Mouse (Mus musculus) duodenum, adult 2 months (tissue): ENCODE measurements around the gene Cacng8. TPM values are rescaled to one million over a fixed set of nuclear protein-coding genes. Genes with fewer than 3 reads are reported as not detected.

Source experiments
- polyA plus RNA-seq: library from polyadenylated mRNA; depleted of rRNA; stranded (reverse); fragments of >200 nt; gene quantifications from 2 replicates; pipeline ENCODE4 v1.2.3, GENCODE M21; 2012; ENCODE audit warnings: low replicate concordance; rRNA removed

The Cacng8 gene
- polyA plus RNA-seq = 0.44 and 0.89 TPM in 2 replicates

GRCm38 (mm10) chr7:3390413-3391080 lies at the start of gene Cacng8:
TSS of gene Cacng8 (plus strand) at chr7:3390683.

GRCm38 (mm10) chr7:3423895-3424294 lies 33.4 kb downstream of the Cacng8 start, which contains the start of gene Cacng6:
TSS of gene Cacng6 (plus strand) at chr7:3424195.

Other genes starting within 250 kb of the Cacng8 start
- gene AU018091, start 221.5 kb upstream of the Cacng8 start, polyA plus RNA-seq = not detected in 2 replicates
- gene Nlrp12, start 140.9 kb upstream of the Cacng8 start, polyA plus RNA-seq = 0.14 TPM in 1 of 2 replicates, not detected in the other
- gene Myadm, start 101.6 kb upstream of the Cacng8 start, polyA plus RNA-seq = 73.1 and 145 TPM in 2 replicates
- gene Prkcg, start 101.5 kb upstream of the Cacng8 start, polyA plus RNA-seq = 0.70 and 1.1 TPM in 2 replicates
- 7.1 and 8.9 TPM in 2 replicates for gene Cacng7, start 57.7 kb upstream of the Cacng8 start, polyA plus RNA-seq
- not detected in 2 replicates for gene Cacng6, start 33.5 kb downstream of the Cacng8 start, polyA plus RNA-seq
- not detected in 2 replicates for gene Tarm1, start 111.9 kb downstream of the Cacng8 start, polyA plus RNA-seq
- gene Oscar, start 225.5 kb downstream of the Cacng8 start, polyA plus RNA-seq = 0.26 TPM in 1 of 2 replicates, not detected in the other
- 287 and 393 TPM in 2 replicates for gene Ndufa3, start 226.7 kb downstream of the Cacng8 start, polyA plus RNA-seq
- 3.6 and 7.9 TPM in 2 replicates for gene Tfpt, start 239.2 kb downstream of the Cacng8 start, polyA plus RNA-seq
- 12.2 and 16.7 TPM in 2 replicates for gene Prpf31, start 239.3 kb downstream of the Cacng8 start, polyA plus RNA-seq